Mouse (Mus musculus) yolk sac, embryonic 10.5 days (tissue): ENCODE measurements around the gene Asb7.

Experiments used
- DNase-seq: peaks from one replicate; pipeline ENCODE4 v3.0.0-alpha.2; 2017; ENCODE audit warnings: low spot score

The Asb7 gene

GRCm38 (mm10) chr7:66689294-66689619 is at the start of gene Asb7:
Asb7 (minus strand) TSS chr7:66689596.
- no peak for DNase-seq

- DNase-seq = no peak
Observed at GRCm38 (mm10) chr7:66737418-66737817, 48.0 kb upstream of the Asb7 start.

GRCm38 (mm10) chr7:66734993-66735392 is 45.6 kb upstream of the Asb7 start:
- DNase-seq = no peak

- DNase-seq = no peak
Observed at GRCm38 (mm10) chr7:66734466-66734865, 45.1 kb upstream of the Asb7 start.

- no peak for DNase-seq
Observed at GRCm38 (mm10) chr7:66733882-66734281, 44.5 kb upstream of the Asb7 start.

GRCm38 (mm10) chr7:66733431-66733830 is 44.0 kb upstream of the Asb7 start:
- DNase-seq = no peak

- DNase-seq = no peak
Observed at GRCm38 (mm10) chr7:66729232-66729631, 39.8 kb upstream of the Asb7 start.

GRCm38 (mm10) chr7:66728072-66728471 is 38.7 kb upstream of the Asb7 start:
- no peak for DNase-seq

- no peak for DNase-seq
Observed at GRCm38 (mm10) chr7:66724954-66725353, 35.6 kb upstream of the Asb7 start.

GRCm38 (mm10) chr7:66724514-66724913 is 35.1 kb upstream of the Asb7 start:
- no peak for DNase-seq

GRCm38 (mm10) chr7:66711166-66711565 is 21.8 kb upstream of the Asb7 start:
- DNase-seq = no peak

GRCm38 (mm10) chr7:66704631-66705030 is 15.2 kb upstream of the Asb7 start:
- DNase-seq = no peak

- DNase-seq = no peak
Observed at GRCm38 (mm10) chr7:66702721-66703120, 13.3 kb upstream of the Asb7 start.

GRCm38 (mm10) chr7:66694467-66694866 is 5.1 kb upstream of the Asb7 start:
- DNase-seq = no peak

- DNase-seq = peak; percentile 100
Observed at GRCm38 (mm10) chr7:66689620-66690360, 394 bp upstream of the Asb7 start, which contains the start of gene Lins1. Lins1 (plus strand) TSS chr7:66689889.

- no peak for DNase-seq
Observed at GRCm38 (mm10) chr7:66688721-66689120, 675 bp downstream of the Asb7 start.

- no peak for DNase-seq
Observed at GRCm38 (mm10) chr7:66682119-66682863, 7.1 kb downstream of the Asb7 start.

GRCm38 (mm10) chr7:66675800-66676199 is 13.6 kb downstream of the Asb7 start:
- no peak for DNase-seq

- no peak for DNase-seq
Observed at GRCm38 (mm10) chr7:66667064-66667463, 22.3 kb downstream of the Asb7 start.

GRCm38 (mm10) chr7:66663548-66663947 is 25.8 kb downstream of the Asb7 start:
- no peak for DNase-seq

GRCm38 (mm10) chr7:66661572-66661971 is 27.8 kb downstream of the Asb7 start:
- peak; percentile 66 for DNase-seq

- DNase-seq = no peak
Observed at GRCm38 (mm10) chr7:66660972-66661371, 28.4 kb downstream of the Asb7 start.

GRCm38 (mm10) chr7:66660291-66660690 is 29.1 kb downstream of the Asb7 start:
- DNase-seq = no peak

- no peak for DNase-seq
Observed at GRCm38 (mm10) chr7:66655471-66655870, 33.9 kb downstream of the Asb7 start.
